Mouse (Mus musculus) neural tube, embryonic 13.5 days (tissue): Measurements from ENCODE around the gene Ncf2. TPM values are rescaled to one million over a fixed set of nuclear protein-coding genes. Genes with fewer than 3 reads are reported as not detected.
"Not testable (repeated sequence)": the region's sequence is repeated elsewhere in the genome, so short reads cannot be mapped to it uniquely, and the experiment has no call there.

Experiments
- ATAC-seq: fragments of 200-750 bp; cut with Nextera tagmentation; 2 replicates; pipeline ENCODE4 v1.8.0; 2017; ENCODE audit warnings: low read depth, mild to moderate bottlenecking, moderate TSS enrichment, moderate library complexity
- H3K27ac ChIP-seq: fragments of 300-500 bp; sonication (generic); replicated peaks from 2 replicates; pipeline ENCODE4 v1.5.1; 2015; ENCODE audit warnings: moderate library complexity, mild to moderate bottlenecking, inconsistent platforms
- H3K27me3 ChIP-seq: fragments of 300-500 bp; sonication (generic); 2 replicates; pipeline ENCODE4 v1.6.1; 2015; ENCODE audit warnings: mild to moderate bottlenecking, inconsistent platforms
- H3K36me3 ChIP-seq: fragments of 300-500 bp; sonication (generic); 2 replicates; pipeline ENCODE4 v1.6.1; 2015; ENCODE audit warnings: mild to moderate bottlenecking, inconsistent platforms
- H3K4me1 ChIP-seq: fragments of 300-500 bp; sonication (generic); replicated peaks from 2 replicates; pipeline ENCODE4 v1.6.1; 2015; ENCODE audit warnings: inconsistent platforms
- H3K4me2 ChIP-seq: fragments of 300-500 bp; sonication (generic); 2 replicates; pipeline ENCODE4 v1.6.1; 2015; ENCODE audit warnings: inconsistent platforms, mild to moderate bottlenecking, moderate library complexity
- H3K4me3 ChIP-seq: fragments of 300-500 bp; sonication (generic); 2 replicates; pipeline ENCODE4 v1.5.1; 2015; ENCODE audit warnings: mild to moderate bottlenecking, inconsistent platforms
- H3K9ac ChIP-seq: fragments of 300-500 bp; sonication (generic); 2 replicates; pipeline ENCODE4 v1.6.1; 2015; ENCODE audit warnings: moderate library complexity, mild to moderate bottlenecking, inconsistent platforms
- H3K9me3 ChIP-seq: fragments of 300-500 bp; sonication (generic); 2 replicates; pipeline ENCODE4 v1.6.1; 2016; ENCODE audit warnings: inconsistent platforms
- WGBS: fragments of 180-500 bp; shearing (Covaris S2); methylation state at CpG from one replicate; pipeline ENCODE4 v1.1.7; 2015; 5-methylcytosine and 5-hydroxymethylcytosine counted together
- polyA plus RNA-seq: library from polyadenylated mRNA; unstranded; fragments of >200 nt; fragmentation: Nextera tagmentation; extraction: Ambion mirVana; gene quantifications from 2 replicates; pipeline ENCODE4 v1.2.1, GENCODE M21; 2015

Ncf2 gene
- 3.8 and 4.5 TPM in 2 replicates for polyA plus RNA-seq

- H3K4me3 ChIP-seq, result no peak within 1 kb of the TSS
- H3K4me2 ChIP-seq, result no peak within 1 kb of the TSS
- H3K9me3 ChIP-seq, result no peaks in the 10 kb centered on the region
- H3K36me3 ChIP-seq, result no peaks in the 10 kb centered on the region
- H3K27ac ChIP-seq, result peak within 1 kb of the TSS; percentile 15; the same call in 1 of the 2 replicates
- peak; percentile 92 for ATAC-seq
- H3K27me3 ChIP-seq, result no peaks in the 10 kb centered on the region
- 6% methylated on average over 2 of the region's 2 CpGs for WGBS
- H3K9ac ChIP-seq, result no peak within 1 kb of the TSS
- H3K4me1 ChIP-seq, result peaks cover 7% of the 10 kb centered on the region; the same call in 1 of the 2 replicates
Measured at GRCm38 (mm10) chr1:152799897-152800296, at the start of gene Ncf2. Gene Ncf2 (plus strand): TSS chr1:152800194.

- Histone ChIP-seq H3K9ac (no peak within 1 kb of the TSS), H3K4me3 (no peak within 1 kb of the TSS), H3K27ac (no peak within 1 kb of the TSS), H3K4me1 (peaks cover 14% of the 10 kb centered on the region; the same call in 1 of the 2 replicates), H3K27me3 (no peaks in the 10 kb centered on the region), H3K4me2 (no peak within 1 kb of the TSS), H3K9me3 (no peaks in the 10 kb centered on the region), H3K36me3 (no peaks in the 10 kb centered on the region)
- no peak for ATAC-seq
- WGBS, result 61% methylated on average over 13 of the region's 13 CpGs
Measured at GRCm38 (mm10) chr1:152750312-152750965, 49.6 kb upstream of the Ncf2 start, which contains the start of gene Apobec4. Gene Apobec4 (plus strand): TSS chr1:152750551.

- H3K4me2 ChIP-seq, result no peak overlapping the region
- H3K27me3 ChIP-seq, result peaks cover 3% of the 10 kb centered on the region; the same call in 1 of the 2 replicates
- ATAC-seq, result no peak
- no peak overlapping the region for H3K27ac ChIP-seq
- H3K9ac ChIP-seq, result no peak overlapping the region
- no peak overlapping the region for H3K4me3 ChIP-seq
- no peaks in the 10 kb centered on the region for H3K36me3 ChIP-seq
- H3K9me3 ChIP-seq, result no peaks in the 10 kb centered on the region
- 88% methylated on average over 2 of the region's 2 CpGs for WGBS
- peaks cover 9% of the 10 kb centered on the region for H3K4me1 ChIP-seq
Measured at GRCm38 (mm10) chr1:152761791-152762190, 38.2 kb upstream of the Ncf2 start.

- peaks cover 25% of the 10 kb centered on the region for H3K4me1 ChIP-seq
- no peaks in the 10 kb centered on the region for H3K9me3 ChIP-seq
- peak within 1 kb of the TSS; percentile 98 for H3K9ac ChIP-seq
- peak within 1 kb of the TSS; percentile 98 for H3K4me3 ChIP-seq
- peaks cover 3% of the 10 kb centered on the region; the same call in 1 of the 2 replicates for H3K27me3 ChIP-seq
- H3K36me3 ChIP-seq, result peaks cover 15% of the 10 kb centered on the region
- under 1% methylated on average over 86 of the region's 86 CpGs for WGBS
- peak within 1 kb of the TSS; percentile 92 for H3K27ac ChIP-seq
- ATAC-seq, result peak; percentile 98
- H3K4me2 ChIP-seq, result peak within 1 kb of the TSS; percentile 77
Measured at GRCm38 (mm10) chr1:152766032-152766772, 33.8 kb upstream of the Ncf2 start, which contains the start of the genes Rgl1 and Arpc5. Gene Rgl1 (minus strand): TSS chr1:152766351. Gene Arpc5 (plus strand): TSS chr1:152766542.

GRCm38 (mm10) chr1:152766804-152767748 is 32.9 kb upstream of the Ncf2 start:
- H3K27ac ChIP-seq, result peak overlapping the region; percentile 92
- peak overlapping the region; percentile 98 for H3K9ac ChIP-seq
- H3K4me3 ChIP-seq, result peak overlapping the region; percentile 98
- H3K4me2 ChIP-seq, result peak overlapping the region; percentile 65
- peaks cover 23% of the 10 kb centered on the region for H3K36me3 ChIP-seq
- H3K9me3 ChIP-seq, result no peaks in the 10 kb centered on the region
- H3K4me1 ChIP-seq, result peaks cover 25% of the 10 kb centered on the region
- H3K27me3 ChIP-seq, result peaks cover 3% of the 10 kb centered on the region; the same call in 1 of the 2 replicates
- peak; percentile 63 for ATAC-seq
- 1% methylated on average over 60 of the region's 60 CpGs for WGBS

- peaks cover 25% of the 10 kb centered on the region for H3K4me1 ChIP-seq
- H3K27me3 ChIP-seq, result peaks cover 3% of the 10 kb centered on the region; the same call in 1 of the 2 replicates
- H3K9me3 ChIP-seq, result no peaks in the 10 kb centered on the region
- H3K36me3 ChIP-seq, result peaks cover 31% of the 10 kb centered on the region
- H3K4me3 ChIP-seq, result peak overlapping the region; percentile 98
- H3K27ac ChIP-seq, result 0 out of 2 replicates have a peak overlapping the region, but pooled peaks have one; percentile 42
- H3K4me2 ChIP-seq, result peak overlapping the region; percentile 65
- ATAC-seq, result no peak
- H3K9ac ChIP-seq, result peak overlapping the region; percentile 98
- 5% methylated on average over 5 of the region's 5 CpGs for WGBS
Measured at GRCm38 (mm10) chr1:152767749-152768488, 32.1 kb upstream of the Ncf2 start.

- WGBS, result 91% methylated on average over 9 of the region's 9 CpGs
- Histone ChIP-seq H3K4me1 (peaks cover 16% of the 10 kb centered on the region), H3K4me3 (no peak overlapping the region), H3K36me3 (peaks cover 61% of the 10 kb centered on the region), H3K9me3 (no peaks in the 10 kb centered on the region), H3K27ac (no peak overlapping the region), H3K9ac (no peak overlapping the region), H3K27me3 (no peaks in the 10 kb centered on the region), H3K4me2 (no peak overlapping the region)
- no peak for ATAC-seq
Measured at GRCm38 (mm10) chr1:152771016-152771415, 29.0 kb upstream of the Ncf2 start.

- not testable (repeated sequence) for H3K27ac ChIP-seq, H3K27me3 ChIP-seq, ATAC-seq, H3K4me2 ChIP-seq, H3K4me3 ChIP-seq, H3K9ac ChIP-seq, H3K9me3 ChIP-seq, H3K4me1 ChIP-seq
- H3K36me3 ChIP-seq, result peaks cover 65% of the 10 kb centered on the region
- 93% methylated on average over 3 of the region's 3 CpGs for WGBS
Measured at GRCm38 (mm10) chr1:152774601-152775000, 25.4 kb upstream of the Ncf2 start.

- 39% methylated on average over 10 of the region's 10 CpGs for WGBS
- no peaks in the 10 kb centered on the region for H3K9me3 ChIP-seq
- no peak overlapping the region for H3K4me2 ChIP-seq
- peak; percentile 71 for ATAC-seq
- no peak overlapping the region for H3K9ac ChIP-seq
- no peaks in the 10 kb centered on the region for H3K4me1 ChIP-seq
- H3K27me3 ChIP-seq, result no peaks in the 10 kb centered on the region
- H3K27ac ChIP-seq, result no peak overlapping the region
- no peak overlapping the region for H3K4me3 ChIP-seq
- peaks cover 26% of the 10 kb centered on the region for H3K36me3 ChIP-seq
Measured at GRCm38 (mm10) chr1:152779071-152779737, 20.8 kb upstream of the Ncf2 start.

GRCm38 (mm10) chr1:152784620-152785019 is 15.4 kb upstream of the Ncf2 start:
- Histone ChIP-seq H3K36me3 (no peaks in the 10 kb centered on the region), H3K27ac (no peak overlapping the region), H3K4me3 (no peak overlapping the region), H3K4me2 (no peak overlapping the region), H3K27me3 (no peaks in the 10 kb centered on the region), H3K9me3 (no peaks in the 10 kb centered on the region), H3K4me1 (no peaks in the 10 kb centered on the region), H3K9ac (no peak overlapping the region)
- no peak for ATAC-seq
- WGBS, result 95% methylated on average over 8 of the region's 8 CpGs
